Mouse (Mus musculus): ENCODE results near the gene Ireb2.

- TF ChIP-seq CHD2 (IDR thresholded peaks at IDR 0.05; ENCODE audit: low read depth, low read length) (no peak), ZC3H11A (IDR thresholded peaks at IDR 0.05; ENCODE audit: borderline replicate concordance, low read depth, low read length) (no peak), ZNF384 (IDR thresholded peaks at IDR 0.05; ENCODE audit: low read depth, low read length) (no peak), MAFK (IDR thresholded peaks at IDR 0.05; ENCODE audit: insufficient read depth, low read depth, low read length) (no peak), HCFC1 (IDR thresholded peaks at IDR 0.05; ENCODE audit: borderline replicate concordance, insufficient read depth, low read length) (no peak)
Observed at GRCm38 (mm10) chr9:54915576-54915975, 52.0 kb downstream of the Ireb2 start.
